Mouse (Mus musculus): ENCODE data around the gene Egfl8. TPM values are rescaled to one million over a fixed set of nuclear protein-coding genes. Genes with fewer than 3 reads are reported as not detected.

Gene Egfl8
- polyA plus RNA-seq, 1 experiment from 2014 or later = 15.5 TPM

- ATAC-seq (ENCODE audit: low FRiP score, low read depth) = peak; percentile 95
- peaks cover 47% of the 10 kb centered on the region for H3K4me1 ChIP-seq
- WGBS = under 1% methylated on average over 30 of the region's 30 CpGs
- H3K9me3 ChIP-seq = no peaks in the 10 kb centered on the region
- H3K9ac ChIP-seq = peak within 1 kb of the TSS; percentile 68
- peaks cover 34% of the 10 kb centered on the region for H3K36me3 ChIP-seq
- H3K4me3 ChIP-seq = peak within 1 kb of the TSS; percentile 98
- peak within 1 kb of the TSS; percentile 89 for H3K4me2 ChIP-seq (replicated peaks)
- H3K27ac ChIP-seq = peak within 1 kb of the TSS; percentile 86
- no peaks in the 10 kb centered on the region for H3K27me3 ChIP-seq (replicated peaks)
These were observed 12.3 kb downstream of the Egfl8 start, which contains the start of gene Rnf5 for GRCm38 (mm10) chr17:34603375-34604060. Gene Rnf5, minus strand, starts transcription at chr17:34603690.

GRCm38 (mm10) chr17:34601796-34602195, 14.0 kb downstream of the Egfl8 start:
- peaks cover 25% of the 10 kb centered on the region for H3K36me3 ChIP-seq
- H3K4me1 ChIP-seq = peaks cover 34% of the 10 kb centered on the region
- H3K9me3 ChIP-seq = no peaks in the 10 kb centered on the region
- 90% methylated on average over 12 of the region's 12 CpGs for WGBS
- H3K9ac ChIP-seq = no peak overlapping the region; the same call in 1 of the 2 replicates
- no peak for ATAC-seq (ENCODE audit: low FRiP score, low read depth)
- peak overlapping the region; percentile 78 for H3K4me2 ChIP-seq (replicated peaks)
- H3K27ac ChIP-seq = no peak overlapping the region
- H3K4me3 ChIP-seq = no peak overlapping the region
- H3K27me3 ChIP-seq (replicated peaks) = no peaks in the 10 kb centered on the region

- no peak for ATAC-seq (ENCODE audit: low FRiP score, low read depth)
- Histone ChIP-seq H3K4me1 (peaks cover 25% of the 10 kb centered on the region), H3K4me2 (replicated peaks) (no peak overlapping the region), H3K27ac (no peak overlapping the region), H3K4me3 (no peak overlapping the region), H3K9ac (no peak overlapping the region), H3K27me3 (replicated peaks) (no peaks in the 10 kb centered on the region), H3K9me3 (no peaks in the 10 kb centered on the region), H3K36me3 (peaks cover 38% of the 10 kb centered on the region)
- whole genome bisulfite sequencing = 78% methylated on average over 9 of the region's 9 CpGs
These were observed 15.9 kb downstream of the Egfl8 start for GRCm38 (mm10) chr17:34599891-34600290.

- WGBS = 23% methylated on average over 6 of the region's 6 CpGs
- H3K4me1 ChIP-seq = peaks cover 39% of the 10 kb centered on the region
- no peak for ATAC-seq (ENCODE audit: low FRiP score, low read depth)
- no peak within 1 kb of the TSS for H3K9ac ChIP-seq
- no peak within 1 kb of the TSS for H3K27ac ChIP-seq
- H3K36me3 ChIP-seq = peaks cover 44% of the 10 kb centered on the region
- no peak within 1 kb of the TSS for H3K4me3 ChIP-seq
- no peaks in the 10 kb centered on the region for H3K27me3 ChIP-seq (replicated peaks)
- H3K4me2 ChIP-seq (replicated peaks) = 0 out of 2 replicates have a peak within 1 kb of the TSS, but pooled peaks have one; percentile 1
- H3K9me3 ChIP-seq = no peaks in the 10 kb centered on the region
These were observed 18.1 kb downstream of the Egfl8 start, which contains the start of gene Ager for GRCm38 (mm10) chr17:34597566-34598095. Gene Ager, plus strand, starts transcription at chr17:34597862.

GRCm38 (mm10) chr17:34596098-34596497, 19.7 kb downstream of the Egfl8 start:
- Histone ChIP-seq H3K4me1 (peaks cover 38% of the 10 kb centered on the region), H3K27me3 (replicated peaks) (no peaks in the 10 kb centered on the region), H3K4me3 (no peak overlapping the region), H3K27ac (no peak overlapping the region), H3K9ac (no peak overlapping the region), H3K4me2 (replicated peaks) (no peak overlapping the region), H3K9me3 (no peaks in the 10 kb centered on the region), H3K36me3 (peaks cover 35% of the 10 kb centered on the region)
- WGBS = 76% methylated on average over 8 of the region's 8 CpGs
- ATAC-seq (ENCODE audit: low FRiP score, low read depth) = no peak

GRCm38 (mm10) chr17:34593752-34594525, 21.8 kb downstream of the Egfl8 start:
- H3K27ac ChIP-seq = 0 out of 2 replicates have a peak overlapping the region, but pooled peaks have one; percentile 10
- no peaks in the 10 kb centered on the region for H3K27me3 ChIP-seq (replicated peaks)
- WGBS = 50% methylated on average over 34 of the region's 34 CpGs
- peak overlapping the region; percentile 98 for H3K9ac ChIP-seq
- no peaks in the 10 kb centered on the region for H3K9me3 ChIP-seq
- H3K4me1 ChIP-seq = peaks cover 58% of the 10 kb centered on the region
- H3K36me3 ChIP-seq = peaks cover 19% of the 10 kb centered on the region
- peak overlapping the region; percentile 84 for H3K4me3 ChIP-seq
- H3K4me2 ChIP-seq (replicated peaks) = peak overlapping the region; percentile 93
- no peak for ATAC-seq (ENCODE audit: low FRiP score, low read depth)

- Histone ChIP-seq H3K9me3 (no peaks in the 10 kb centered on the region), H3K27ac (peak overlapping the region; percentile 96), H3K27me3 (replicated peaks) (no peaks in the 10 kb centered on the region), H3K4me3 (peak overlapping the region; percentile 84), H3K4me2 (replicated peaks) (peak overlapping the region; percentile 93), H3K36me3 (peaks cover 19% of the 10 kb centered on the region), H3K4me1 (peaks cover 66% of the 10 kb centered on the region), H3K9ac (peak overlapping the region; percentile 98)
- ATAC-seq (ENCODE audit: low FRiP score, low read depth) = peak; percentile 31
- 1% methylated on average over 32 of the region's 32 CpGs for WGBS
These were observed 22.9 kb downstream of the Egfl8 start for GRCm38 (mm10) chr17:34592581-34593549.

GRCm38 (mm10) chr17:34591994-34592375, 23.8 kb downstream of the Egfl8 start:
- H3K36me3 ChIP-seq = peaks cover 19% of the 10 kb centered on the region
- ATAC-seq (ENCODE audit: low FRiP score, low read depth) = peak; percentile 35
- H3K4me2 ChIP-seq (replicated peaks) = peak overlapping the region; percentile 93
- H3K9me3 ChIP-seq = no peaks in the 10 kb centered on the region
- peaks cover 66% of the 10 kb centered on the region for H3K4me1 ChIP-seq
- peak overlapping the region; percentile 96 for H3K27ac ChIP-seq
- no peaks in the 10 kb centered on the region for H3K27me3 ChIP-seq (replicated peaks)
- peak overlapping the region; percentile 84 for H3K4me3 ChIP-seq
- 2% methylated on average over 29 of the region's 35 CpGs for WGBS
- H3K9ac ChIP-seq = peak overlapping the region; percentile 98

GRCm38 (mm10) chr17:34591029-34591993, 24.5 kb downstream of the Egfl8 start, which contains the start of gene Pbx2:
Gene Pbx2, plus strand, starts transcription at chr17:34591266.
- peaks cover 19% of the 10 kb centered on the region for H3K36me3 ChIP-seq
- H3K9ac ChIP-seq = peak within 1 kb of the TSS; percentile 98
- peaks cover 70% of the 10 kb centered on the region for H3K4me1 ChIP-seq
- peak within 1 kb of the TSS; percentile 84 for H3K4me3 ChIP-seq
- no peaks in the 10 kb centered on the region for H3K27me3 ChIP-seq (replicated peaks)
- ATAC-seq (ENCODE audit: low FRiP score, low read depth) = peak; percentile 4; the same call in 1 of the 2 replicates
- 2% methylated on average over 21 of the region's 21 CpGs for WGBS
- H3K27ac ChIP-seq = peak within 1 kb of the TSS; percentile 96
- peak within 1 kb of the TSS; percentile 93 for H3K4me2 ChIP-seq (replicated peaks)
- H3K9me3 ChIP-seq = no peaks in the 10 kb centered on the region

- no peaks in the 10 kb centered on the region for H3K27me3 ChIP-seq (replicated peaks)
- ATAC-seq (ENCODE audit: low FRiP score, low read depth) = no peak
- peaks cover 11% of the 10 kb centered on the region for H3K36me3 ChIP-seq
- H3K9me3 ChIP-seq = no peaks in the 10 kb centered on the region
- peak overlapping the region; percentile 93 for H3K4me2 ChIP-seq (replicated peaks)
- no peak overlapping the region for H3K27ac ChIP-seq
- no peak overlapping the region for H3K4me3 ChIP-seq
- no peak overlapping the region; the same call in 1 of the 2 replicates for H3K9ac ChIP-seq
- 73% methylated on average over 15 of the region's 15 CpGs for WGBS
- H3K4me1 ChIP-seq = peaks cover 79% of the 10 kb centered on the region
These were observed 25.4 kb downstream of the Egfl8 start for GRCm38 (mm10) chr17:34590154-34590987.

Data from neural tube, embryonic 12.5 days (tissue).